Mouse (Mus musculus) MEL (cell line): ENCODE measurements at regions not wholly inside any gene's neighbourhood (a gene's known extent, or its start where the extent isn't known, plus 50 kb on each side); places are given as distances from the start of the nearest gene placed in this dataset.

Source experiments
- DNase-seq: peaks from one replicate; pipeline ENCODE4 v3.0.0; 2011; ENCODE audit warnings: low read depth, low spot score
- H3K27ac ChIP-seq: 2 replicates; pipeline ENCODE4 v1.5.1; 2012; ENCODE audit warnings: low read depth, mild to moderate bottlenecking, control low read depth, low read length, moderate library complexity; ENCODE audit not compliant: control insufficient read depth
- H3K27me3 ChIP-seq, 2 experiments: fragments of 150-350 bp in 1 of 2; sonication (generic) in 1 of 2; 2 replicates each; pipeline ENCODE4 v1.6.1; 2012; ENCODE audit warnings: low read length in 2 of 2, mild to moderate bottlenecking in 2 of 2, improper control_type of control experiment in 1 of 2, moderate library complexity in 1 of 2; ENCODE audit not compliant: insufficient read depth in 2 of 2, control insufficient read depth in 1 of 2
- H3K36me3 ChIP-seq, 2 experiments: 2 replicates each; pipeline ENCODE4 v1.6.1; 2012 to 2014; ENCODE audit warnings: low read length in 2 of 2, improper control_type of control experiment in 1 of 2, inconsistent platforms in 1 of 2, mild to moderate bottlenecking in 1 of 2; ENCODE audit not compliant: insufficient read depth in 2 of 2, control insufficient read depth in 1 of 2
- H3K4me1 ChIP-seq, 2 experiments: fragments of 150-350 bp in 1 of 2; sonication (generic) in 1 of 2; 2 replicates each; pipeline ENCODE4 v1.6.1; 2012; ENCODE audit warnings: low read length in 2 of 2, improper control_type of control experiment in 1 of 2, mild to moderate bottlenecking in 1 of 2; ENCODE audit not compliant: insufficient read depth in 2 of 2, control insufficient read depth in 1 of 2
- H3K4me3 ChIP-seq, 2 experiments: fragments of 150-350 bp in 1 of 2; sonication (generic) in 1 of 2; 2 replicates each; pipeline ENCODE4 v1.5.1; 2012; ENCODE audit warnings: low read depth in 2 of 2, low read length in 2 of 2, mild to moderate bottlenecking in 2 of 2, moderate library complexity in 2 of 2, control low read depth in 1 of 2, improper control_type of control experiment in 1 of 2; ENCODE audit not compliant: control insufficient read depth in 1 of 2, insufficient read depth in 1 of 2
- H3K79me2 ChIP-seq: 2 replicates; pipeline ENCODE4 v1.6.1; 2012; ENCODE audit warnings: mild to moderate bottlenecking, low read length, moderate library complexity; ENCODE audit not compliant: control insufficient read depth, poor library complexity, insufficient read depth
- H3K9ac ChIP-seq: 2 replicates; pipeline ENCODE4 v1.6.1; 2012; ENCODE audit warnings: low read depth, mild to moderate bottlenecking, control low read depth, low read length, moderate library complexity; ENCODE audit not compliant: control insufficient read depth, poor library complexity, severe bottlenecking
- H3K9me3 ChIP-seq: fragments of 150-350 bp; sonication (generic); replicated peaks from 2 replicates; pipeline ENCODE4 v1.6.1; 2012; ENCODE audit warnings: mild to moderate bottlenecking, low read length, improper control_type of control experiment, moderate library complexity; ENCODE audit not compliant: insufficient read depth
- CHD1 ChIP-seq: IDR thresholded peaks from 2 replicates; pipeline ENCODE4 v1.6.1; 2012; ENCODE audit warnings: low read depth, mild to moderate bottlenecking, inconsistent platforms, low read length, improper control_type of control experiment
- ETS1 ChIP-seq: IDR thresholded peaks from 2 replicates; pipeline ENCODE4 v1.6.1; 2012; ENCODE audit warnings: low read depth, mild to moderate bottlenecking, inconsistent platforms, low read length, improper control_type of control experiment, moderate library complexity
- GATA1 ChIP-seq: IDR thresholded peaks from 2 replicates; pipeline ENCODE4 v1.6.1; 2011; ENCODE audit warnings: low read depth, low read length, improper control_type of control experiment
- KAT2A ChIP-seq: conservative IDR thresholded peaks from 2 replicates; pipeline ENCODE4 v1.6.1; 2012; ENCODE audit warnings: low read depth, low read length, improper control_type of control experiment, inconsistent platforms
- MAFK ChIP-seq: IDR thresholded peaks from 2 replicates; pipeline ENCODE4 v1.6.1; 2011; ENCODE audit warnings: low read depth, mild to moderate bottlenecking, low read length, improper control_type of control experiment, borderline replicate concordance
- MAX ChIP-seq: IDR thresholded peaks from 2 replicates; pipeline ENCODE4 v1.6.1; 2011; ENCODE audit warnings: low read length, improper control_type of control experiment
- MAZ ChIP-seq: IDR thresholded peaks from 2 replicates; pipeline ENCODE4 v1.6.1; 2012; ENCODE audit warnings: low read depth, mild to moderate bottlenecking, inconsistent platforms, low read length, improper control_type of control experiment
- MYB ChIP-seq: IDR thresholded peaks from 2 replicates; pipeline ENCODE4 v1.6.1; 2011; ENCODE audit warnings: mild to moderate bottlenecking, low read depth, low read length, improper control_type of control experiment
- MYC ChIP-seq: IDR thresholded peaks from 2 replicates; pipeline ENCODE4 v1.6.1; 2011; ENCODE audit warnings: low read depth, mild to moderate bottlenecking, low read length, improper control_type of control experiment, moderate library complexity
- NRF1 ChIP-seq: IDR thresholded peaks from 2 replicates; pipeline ENCODE4 v1.6.1; 2014; ENCODE audit warnings: low read depth, mild to moderate bottlenecking, inconsistent platforms, low read length, improper control_type of control experiment, moderate library complexity; ENCODE audit not compliant: poor library complexity, insufficient read depth, severe bottlenecking
- POLR2A ChIP-seq, 2 experiments: IDR thresholded peaks; 2 replicates each; pipeline ENCODE4 v1.6.1; 2011 to 2012; ENCODE audit warnings: low read length in 2 of 2, mild to moderate bottlenecking in 2 of 2, control low read depth in 1 of 2, improper control_type of control experiment in 1 of 2, low read depth in 1 of 2, moderate library complexity in 1 of 2; ENCODE audit not compliant: control insufficient read depth in 1 of 2, insufficient read depth in 1 of 2, poor library complexity in 1 of 2
- POLR2AphosphoS5 ChIP-seq: IDR thresholded peaks from 2 replicates; pipeline ENCODE4 v1.6.1; 2012; ENCODE audit warnings: low read depth, borderline replicate concordance, mild to moderate bottlenecking, inconsistent platforms, low read length, moderate library complexity, mixed read lengths
- RAD21 ChIP-seq: IDR thresholded peaks from 2 replicates; pipeline ENCODE4 v1.6.1; 2011; ENCODE audit warnings: mild to moderate bottlenecking, low read depth, low read length, improper control_type of control experiment
- UBTF ChIP-seq: IDR thresholded peaks from 2 replicates; pipeline ENCODE4 v1.6.1; 2012; ENCODE audit warnings: low read depth, mild to moderate bottlenecking, inconsistent platforms, low read length, improper control_type of control experiment, moderate library complexity, borderline replicate concordance; ENCODE audit not compliant: insufficient read depth
- USF2 ChIP-seq, 2 experiments: IDR thresholded peaks; 2 replicates each; pipeline ENCODE4 v1.6.1; 2011 to 2012; ENCODE audit warnings: improper control_type of control experiment in 2 of 2, low read length in 2 of 2, borderline replicate concordance in 1 of 2, inconsistent platforms in 1 of 2, low read depth in 1 of 2, mild to moderate bottlenecking in 1 of 2; ENCODE audit not compliant: insufficient read depth in 1 of 2

- no peaks in the 10 kb centered on the region for H3K79me2 ChIP-seq
- no peaks in the 10 kb centered on the region for H3K36me3 ChIP-seq
- no peaks in the 10 kb centered on the region for H3K9me3 ChIP-seq
- H3K27ac ChIP-seq, result no peak overlapping the region
- H3K27me3 ChIP-seq, result peaks cover 0 to 2% of the 10 kb centered on the region in 2 experiments; a peak in 3 of 4 replicates
- DNase-seq, result no peak
- no peak overlapping the region for H3K4me3 ChIP-seq
- no peaks in the 10 kb centered on the region for H3K4me1 ChIP-seq
- no peak for TF ChIP-seq USF2 (IDR thresholded peaks at IDR 0.05; ENCODE audit: borderline replicate concordance in 1 of 2, insufficient read depth in 1 of 2, low read depth in 1 of 2, low read length in 2 of 2)
- TF ChIP-seq ETS1, result no peak
- no peak for TF ChIP-seq UBTF
- TF ChIP-seq POLR2AphosphoS5, result no peak
- TF ChIP-seq MAZ, result no peak
- no peak for TF ChIP-seq GATA1
- TF ChIP-seq CHD1, result no peak
- TF ChIP-seq, all 39 proteins: peak for 0
- no peak overlapping the region for H3K9ac ChIP-seq
Observed at GRCm38 (mm10) chr1:177521110-177521509, 79.0 kb downstream of the Zbtb18 start.

DNA sequence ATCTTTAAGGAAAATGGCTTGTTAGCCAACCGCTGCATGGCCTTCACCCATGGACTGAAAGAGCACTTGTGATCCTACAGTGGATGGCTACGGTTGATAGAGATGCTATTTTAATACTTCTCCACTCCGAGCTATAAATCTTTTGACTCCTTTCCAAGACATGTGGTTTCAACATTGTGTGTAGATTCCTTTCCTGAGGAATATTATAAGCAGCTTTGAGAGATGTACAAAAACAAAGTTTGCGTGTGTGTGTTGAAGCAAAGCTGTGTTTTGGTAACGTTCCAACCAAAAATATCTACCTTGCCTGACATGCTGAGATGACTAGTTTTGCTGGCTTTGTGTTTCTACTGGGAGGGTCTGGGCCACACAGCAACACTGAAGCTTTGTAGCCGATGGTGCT is 83.0 kb downstream of the Zbtb18 start:
- no peak overlapping the region for H3K4me3 ChIP-seq
- no peaks in the 10 kb centered on the region for H3K9me3 ChIP-seq
- H3K9ac ChIP-seq, result no peak overlapping the region
- no peak for TF ChIP-seq POLR2AphosphoS5
- no peak for TF ChIP-seq NRF1
- TF ChIP-seq KAT2A, result no peak
- no peak for TF ChIP-seq MAFK
- no peak for TF ChIP-seq POLR2A (IDR thresholded peaks at IDR 0.05; ENCODE audit: control insufficient read depth in 1 of 2, insufficient read depth in 1 of 2, low read depth in 1 of 2, low read length in 2 of 2, poor library complexity in 1 of 2)
- TF ChIP-seq MYC, result no peak
- no peak for TF ChIP-seq MYB
- TF ChIP-seq MAX, result no peak
- TF ChIP-seq RAD21, result no peak
- no peak for TF ChIP-seq USF2 (IDR thresholded peaks at IDR 0.05; ENCODE audit: borderline replicate concordance in 1 of 2, insufficient read depth in 1 of 2, low read depth in 1 of 2, low read length in 2 of 2)
- no peaks in the 10 kb centered on the region; a peak in 1 of 4 replicates for H3K27me3 ChIP-seq
- no peak for DNase-seq
- H3K79me2 ChIP-seq, result no peaks in the 10 kb centered on the region
- no peak overlapping the region for H3K27ac ChIP-seq
- no peaks in the 10 kb centered on the region for H3K4me1 ChIP-seq
- H3K36me3 ChIP-seq, result no peaks in the 10 kb centered on the region
